Mouse (Mus musculus): Measurements from ENCODE around the gene Gm45713. TPM values are rescaled to one million over a fixed set of nuclear protein-coding genes. Genes with fewer than 3 reads are reported as not detected.
A peak's percentile ranks its signal among the peaks of the same experiment; 100 is the strongest.

Gm45713 gene
- polyA plus RNA-seq, 1 experiment from 2014 or later, result not detected

GRCm38 (mm10) chr7:45165701-45166100 lies 29.7 kb upstream of the Gm45713 start:
- H3K9ac ChIP-seq (replicated peaks; ENCODE audit: low read depth, low read length), result peak overlapping the region; percentile 22; the same call in 1 of the 2 replicates
- WGBS, result 37% methylated on average over 11 of the region's 11 CpGs
- peak overlapping the region; percentile 53; the same call in 1 of the 2 replicates for H3K4me3 ChIP-seq (replicated peaks; ENCODE audit: low read length)
- ATAC-seq, result no peak
- H3K4me1 ChIP-seq (replicated peaks; ENCODE audit: control insufficient read depth, insufficient read depth, low read length), result peaks cover 44% of the 10 kb centered on the region
- peaks cover 49% of the 10 kb centered on the region for H3K27me3 ChIP-seq (replicated peaks; ENCODE audit: control insufficient read depth, insufficient read depth, low read length)
- H3K9me3 ChIP-seq (ENCODE audit: control insufficient read depth, low read length), result no peaks in the 10 kb centered on the region
- H3K4me2 ChIP-seq (ENCODE audit: low read length), result peak overlapping the region; percentile 51
- H3K27ac ChIP-seq (ENCODE audit: low read length), result no peak overlapping the region
- no peaks in the 10 kb centered on the region for H3K36me3 ChIP-seq (ENCODE audit: control insufficient read depth, insufficient read depth)

GRCm38 (mm10) chr7:45164833-45165232 lies 28.8 kb upstream of the Gm45713 start:
- Histone ChIP-seq H3K4me3 (replicated peaks; ENCODE audit: low read length) (peak overlapping the region; percentile 53), H3K36me3 (ENCODE audit: control insufficient read depth, insufficient read depth) (no peaks in the 10 kb centered on the region), H3K9ac (replicated peaks; ENCODE audit: low read depth, low read length) (peak overlapping the region; percentile 63), H3K4me2 (ENCODE audit: low read length) (peak overlapping the region; percentile 51), H3K27ac (ENCODE audit: low read length) (no peak overlapping the region), H3K4me1 (replicated peaks; ENCODE audit: control insufficient read depth, insufficient read depth, low read length) (peaks cover 44% of the 10 kb centered on the region), H3K9me3 (ENCODE audit: control insufficient read depth, low read length) (no peaks in the 10 kb centered on the region), H3K27me3 (replicated peaks; ENCODE audit: control insufficient read depth, insufficient read depth, low read length) (peaks cover 46% of the 10 kb centered on the region)
- WGBS, result 45% methylated on average over 5 of the region's 5 CpGs
- ATAC-seq, result no peak

GRCm38 (mm10) chr7:45163735-45164490 lies 27.9 kb upstream of the Gm45713 start, which contains the start of gene Slc17a7:
Gene Slc17a7 (plus strand): TSS chr7:45163949.
- ATAC-seq, result no peak
- H3K9ac ChIP-seq (replicated peaks; ENCODE audit: low read depth, low read length), result peak within 1 kb of the TSS; percentile 63
- WGBS, result 1% methylated on average over 41 of the region's 41 CpGs

GRCm38 (mm10) chr7:45162996-45163615 lies 27.1 kb upstream of the Gm45713 start:
- H3K27ac ChIP-seq (ENCODE audit: low read length), result no peak overlapping the region
- H3K9ac ChIP-seq (replicated peaks; ENCODE audit: low read depth, low read length), result no peak overlapping the region
- no peaks in the 10 kb centered on the region; the same call in 1 of the 2 replicates for H3K36me3 ChIP-seq (ENCODE audit: control insufficient read depth, insufficient read depth)
- no peak overlapping the region for H3K4me3 ChIP-seq (replicated peaks; ENCODE audit: low read length)
- no peak overlapping the region; the same call in 1 of the 2 replicates for H3K4me2 ChIP-seq (ENCODE audit: low read length)
- peaks cover 33% of the 10 kb centered on the region for H3K27me3 ChIP-seq (replicated peaks; ENCODE audit: control insufficient read depth, insufficient read depth, low read length)
- H3K4me1 ChIP-seq (replicated peaks; ENCODE audit: control insufficient read depth, insufficient read depth, low read length), result peaks cover 34% of the 10 kb centered on the region
- 72% methylated on average over 9 of the region's 9 CpGs for WGBS
- ATAC-seq, result no peak
- no peaks in the 10 kb centered on the region for H3K9me3 ChIP-seq (ENCODE audit: control insufficient read depth, low read length)

More at GRCm38 (mm10) chr7:45163735-45164490, 27.9 kb upstream of the Gm45713 start, which contains the start of gene Slc17a7:
- Histone ChIP-seq H3K27me3 (replicated peaks; ENCODE audit: control insufficient read depth, insufficient read depth, low read length) (peaks cover 39% of the 10 kb centered on the region), H3K9me3 (ENCODE audit: control insufficient read depth, low read length) (no peaks in the 10 kb centered on the region), H3K36me3 (ENCODE audit: control insufficient read depth, insufficient read depth) (no peaks in the 10 kb centered on the region; the same call in 1 of the 2 replicates), H3K4me1 (replicated peaks; ENCODE audit: control insufficient read depth, insufficient read depth, low read length) (peaks cover 42% of the 10 kb centered on the region), H3K4me3 (replicated peaks; ENCODE audit: low read length) (peak within 1 kb of the TSS; percentile 53), H3K4me2 (ENCODE audit: low read length) (peak within 1 kb of the TSS; percentile 51), H3K27ac (ENCODE audit: low read length) (0 out of 2 replicates have a peak within 1 kb of the TSS, but pooled peaks have one; percentile 3)

- H3K4me3 ChIP-seq (replicated peaks; ENCODE audit: low read length), result peak overlapping the region; percentile 38
- WGBS, result 26% methylated on average over 6 of the region's 6 CpGs
- peaks cover 29% of the 10 kb centered on the region for H3K4me1 ChIP-seq (replicated peaks; ENCODE audit: control insufficient read depth, insufficient read depth, low read length)
- H3K27ac ChIP-seq (ENCODE audit: low read length), result no peak overlapping the region
- peak overlapping the region; percentile 55 for H3K4me2 ChIP-seq (ENCODE audit: low read length)
- no peaks in the 10 kb centered on the region; the same call in 1 of the 2 replicates for H3K36me3 ChIP-seq (ENCODE audit: control insufficient read depth, insufficient read depth)
- H3K9ac ChIP-seq (replicated peaks; ENCODE audit: low read depth, low read length), result no peak overlapping the region
- ATAC-seq, result no peak
- peaks cover 28% of the 10 kb centered on the region for H3K27me3 ChIP-seq (replicated peaks; ENCODE audit: control insufficient read depth, insufficient read depth, low read length)
- H3K9me3 ChIP-seq (ENCODE audit: control insufficient read depth, low read length), result no peaks in the 10 kb centered on the region
These were observed 26.5 kb upstream of the Gm45713 start for GRCm38 (mm10) chr7:45162551-45162950.

- no peak overlapping the region for H3K9ac ChIP-seq (replicated peaks; ENCODE audit: low read depth, low read length)
- peak; percentile 92 for ATAC-seq
- H3K9me3 ChIP-seq (ENCODE audit: control insufficient read depth, low read length), result no peaks in the 10 kb centered on the region
- H3K36me3 ChIP-seq (ENCODE audit: control insufficient read depth, insufficient read depth), result no peaks in the 10 kb centered on the region; the same call in 1 of the 2 replicates
- peak overlapping the region; percentile 38 for H3K4me3 ChIP-seq (replicated peaks; ENCODE audit: low read length)
- H3K27ac ChIP-seq (ENCODE audit: low read length), result 0 out of 2 replicates have a peak overlapping the region, but pooled peaks have one; percentile 25
- peak overlapping the region; percentile 55 for H3K4me2 ChIP-seq (ENCODE audit: low read length)
- WGBS, result 4% methylated on average over 35 of the region's 35 CpGs
- peaks cover 24% of the 10 kb centered on the region for H3K4me1 ChIP-seq (replicated peaks; ENCODE audit: control insufficient read depth, insufficient read depth, low read length)
- peaks cover 28% of the 10 kb centered on the region for H3K27me3 ChIP-seq (replicated peaks; ENCODE audit: control insufficient read depth, insufficient read depth, low read length)
These were observed 25.8 kb upstream of the Gm45713 start for GRCm38 (mm10) chr7:45161612-45162473.

- Histone ChIP-seq H3K4me1 (replicated peaks; ENCODE audit: control insufficient read depth, insufficient read depth, low read length) (peaks cover 24% of the 10 kb centered on the region), H3K27ac (ENCODE audit: low read length) (no peak overlapping the region), H3K4me2 (ENCODE audit: low read length) (no peak overlapping the region), H3K36me3 (ENCODE audit: control insufficient read depth, insufficient read depth) (no peaks in the 10 kb centered on the region; the same call in 1 of the 2 replicates), H3K9me3 (ENCODE audit: control insufficient read depth, low read length) (no peaks in the 10 kb centered on the region), H3K4me3 (replicated peaks; ENCODE audit: low read length) (no peak overlapping the region), H3K27me3 (replicated peaks; ENCODE audit: control insufficient read depth, insufficient read depth, low read length) (peaks cover 20% of the 10 kb centered on the region), H3K9ac (replicated peaks; ENCODE audit: low read depth, low read length) (no peak overlapping the region)
- 83% methylated on average over 3 of the region's 3 CpGs for WGBS
- ATAC-seq, result no peak
These were observed 24.8 kb upstream of the Gm45713 start for GRCm38 (mm10) chr7:45160866-45161265.

GRCm38 (mm10) chr7:45160316-45160800 lies 24.3 kb upstream of the Gm45713 start:
- no peaks in the 10 kb centered on the region for H3K9me3 ChIP-seq (ENCODE audit: control insufficient read depth, low read length)
- peaks cover 24% of the 10 kb centered on the region for H3K4me1 ChIP-seq (replicated peaks; ENCODE audit: control insufficient read depth, insufficient read depth, low read length)
- no peak overlapping the region for H3K4me2 ChIP-seq (ENCODE audit: low read length)
- peaks cover 15% of the 10 kb centered on the region for H3K27me3 ChIP-seq (replicated peaks; ENCODE audit: control insufficient read depth, insufficient read depth, low read length)
- no peak overlapping the region for H3K4me3 ChIP-seq (replicated peaks; ENCODE audit: low read length)
- WGBS, result 96% methylated on average over 6 of the region's 6 CpGs
- no peak overlapping the region for H3K27ac ChIP-seq (ENCODE audit: low read length)
- no peak for ATAC-seq
- H3K9ac ChIP-seq (replicated peaks; ENCODE audit: low read depth, low read length), result no peak overlapping the region
- no peaks in the 10 kb centered on the region; the same call in 1 of the 2 replicates for H3K36me3 ChIP-seq (ENCODE audit: control insufficient read depth, insufficient read depth)
